Mouse (Mus musculus) stomach, embryonic 14.5 days (tissue): ENCODE data around the gene Kcnd3. TPM values are rescaled to one million over a fixed set of nuclear protein-coding genes. Genes with fewer than 3 reads are reported as not detected.

Experiments
- ATAC-seq: fragments of 200-750 bp; cut with Nextera tagmentation; 2 replicates; pipeline ENCODE4 v1.8.0; 2017; ENCODE audit warnings: low read depth, moderate TSS enrichment; ENCODE audit not compliant: insufficient number of reproducible peaks, insufficient read depth, low FRiP score
- H3K27ac ChIP-seq: fragments of 300-500 bp; sonication (generic); 2 replicates; pipeline ENCODE4 v1.5.1; 2014; ENCODE audit warnings: mild to moderate bottlenecking, low read length, moderate library complexity, mixed read lengths
- H3K27me3 ChIP-seq: fragments of 300-500 bp; sonication (generic); 2 replicates; pipeline ENCODE4 v1.6.1; 2014; ENCODE audit warnings: low read length, control low read depth, mixed read lengths; ENCODE audit not compliant: control insufficient read depth, insufficient read depth
- H3K36me3 ChIP-seq: fragments of 300-500 bp; sonication (generic); 2 replicates; pipeline ENCODE4 v1.6.1; 2014; ENCODE audit warnings: mild to moderate bottlenecking, control low read depth, low read length, moderate library complexity, mixed read lengths; ENCODE audit not compliant: control insufficient read depth, insufficient read depth
- H3K4me1 ChIP-seq: fragments of 300-500 bp; sonication (generic); 2 replicates; pipeline ENCODE4 v1.6.1; 2014; ENCODE audit warnings: low read length, control low read depth, mixed read lengths; ENCODE audit not compliant: control insufficient read depth, insufficient read depth
- H3K4me2 ChIP-seq: fragments of 300-500 bp; sonication (generic); replicated peaks from 2 replicates; pipeline ENCODE4 v1.6.1; 2014; ENCODE audit warnings: low read depth, low read length, control low read depth
- H3K4me3 ChIP-seq: fragments of 300-500 bp; sonication (generic); 2 replicates; pipeline ENCODE4 v1.5.1; 2014; ENCODE audit warnings: low read depth, low read length, control low read depth
- H3K9ac ChIP-seq: fragments of 300-500 bp; sonication (generic); replicated peaks from 2 replicates; pipeline ENCODE4 v1.6.1; 2014; ENCODE audit warnings: low read depth, mild to moderate bottlenecking, control low read depth, low read length, moderate library complexity, mixed read lengths
- H3K9me3 ChIP-seq: fragments of 300-500 bp; sonication (generic); 2 replicates; pipeline ENCODE4 v1.6.1; 2016; ENCODE audit warnings: low read depth, low read length, control low read depth; ENCODE audit not compliant: control insufficient read depth
- WGBS: fragments of 180-500 bp; shearing (Covaris S2); extraction: QIAGEN DNeasy Blood & Tissue Kit; methylation state at CpG from one replicate; pipeline ENCODE4 v1.1.7; 2014; 5-methylcytosine and 5-hydroxymethylcytosine counted together
- polyA plus RNA-seq: library from polyadenylated mRNA; unstranded; fragments of >200 nt; fragmentation: Nextera tagmentation; extraction: Ambion mirVana; gene quantifications from 2 replicates; pipeline ENCODE4 v1.2.1, GENCODE M21; 2014

The Kcnd3 gene
- polyA plus RNA-seq: 12.6 and 14.4 TPM in 2 replicates

GRCm38 (mm10) chr3:105451627-105452555 is at the start of gene Kcnd3:
Gene Kcnd3 (plus strand): TSS chr3:105452330.
- H3K9ac ChIP-seq: peak within 1 kb of the TSS; percentile 65
- no peaks in the 10 kb centered on the region for H3K36me3 ChIP-seq
- H3K27me3 ChIP-seq: no peaks in the 10 kb centered on the region; the same call in 1 of the 2 replicates
- peak; percentile 68 for ATAC-seq
- H3K4me3 ChIP-seq: peak within 1 kb of the TSS; percentile 65
- H3K4me2 ChIP-seq: peak within 1 kb of the TSS; percentile 97
- H3K9me3 ChIP-seq: no peaks in the 10 kb centered on the region
- peaks cover 3% of the 10 kb centered on the region; the same call in 1 of the 2 replicates for H3K4me1 ChIP-seq
- H3K27ac ChIP-seq: peak within 1 kb of the TSS; percentile 85
- under 1% methylated on average over 76 of the region's 98 CpGs for WGBS

DNA sequence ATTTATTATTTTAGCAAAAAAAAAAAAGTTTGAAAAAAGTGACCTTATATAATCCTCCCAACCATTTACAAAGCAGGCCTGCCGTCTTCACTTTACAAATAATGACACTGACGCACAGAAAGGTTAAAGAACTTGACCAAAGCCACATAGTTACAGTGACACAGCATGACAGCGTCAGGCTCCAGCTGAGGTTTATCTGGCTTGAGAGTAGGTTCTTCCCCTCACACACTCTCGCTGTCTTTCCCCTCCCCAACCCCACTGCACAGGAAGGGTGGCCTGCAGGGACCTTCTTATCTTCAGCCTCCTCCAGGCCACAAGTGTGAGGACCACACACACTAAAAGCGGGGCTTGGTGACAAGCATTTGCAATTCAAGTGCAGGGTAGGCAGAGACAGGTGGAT is 49.5 kb upstream of the Kcnd3 start:
- 36% methylated on average over 5 of the region's 5 CpGs for WGBS
- Histone ChIP-seq H3K27ac (no peak overlapping the region), H3K4me2 (no peak overlapping the region), H3K4me1 (peaks cover 13% of the 10 kb centered on the region; the same call in 1 of the 2 replicates), H3K4me3 (no peak overlapping the region), H3K27me3 (no peaks in the 10 kb centered on the region), H3K36me3 (no peaks in the 10 kb centered on the region), H3K9me3 (no peaks in the 10 kb centered on the region), H3K9ac (no peak overlapping the region)
- no peak for ATAC-seq

GRCm38 (mm10) chr3:105403410-105404076 is 48.6 kb upstream of the Kcnd3 start:
- Histone ChIP-seq H3K9ac (no peak overlapping the region), H3K9me3 (no peaks in the 10 kb centered on the region), H3K4me2 (no peak overlapping the region), H3K27me3 (no peaks in the 10 kb centered on the region), H3K4me1 (peaks cover 13% of the 10 kb centered on the region; the same call in 1 of the 2 replicates), H3K36me3 (no peaks in the 10 kb centered on the region), H3K4me3 (no peak overlapping the region), H3K27ac (no peak overlapping the region; the same call in 1 of the 2 replicates)
- ATAC-seq: no peak; the same call in 1 of the 2 replicates
- 57% methylated on average over 5 of the region's 5 CpGs for WGBS

- H3K27ac ChIP-seq: no peak overlapping the region; the same call in 1 of the 2 replicates
- H3K9ac ChIP-seq: no peak overlapping the region
- peaks cover 13% of the 10 kb centered on the region; the same call in 1 of the 2 replicates for H3K4me1 ChIP-seq
- H3K27me3 ChIP-seq: no peaks in the 10 kb centered on the region
- H3K9me3 ChIP-seq: no peaks in the 10 kb centered on the region
- H3K36me3 ChIP-seq: no peaks in the 10 kb centered on the region
- H3K4me2 ChIP-seq: no peak overlapping the region
- H3K4me3 ChIP-seq: no peak overlapping the region
- ATAC-seq: peak; percentile 68; the same call in 1 of the 2 replicates
- 21% methylated on average over 4 of the region's 4 CpGs for WGBS
Observed at GRCm38 (mm10) chr3:105404077-105404446, 48.1 kb upstream of the Kcnd3 start.

GRCm38 (mm10) chr3:105405516-105405915 is 46.6 kb upstream of the Kcnd3 start:
- H3K4me1 ChIP-seq: peaks cover 13% of the 10 kb centered on the region; the same call in 1 of the 2 replicates
- ATAC-seq: no peak
- no peaks in the 10 kb centered on the region for H3K27me3 ChIP-seq
- WGBS: 83% methylated on average over 7 of the region's 7 CpGs
- H3K4me3 ChIP-seq: no peak overlapping the region
- no peaks in the 10 kb centered on the region for H3K9me3 ChIP-seq
- H3K27ac ChIP-seq: peak overlapping the region; percentile 74
- H3K4me2 ChIP-seq: no peak overlapping the region
- no peaks in the 10 kb centered on the region for H3K36me3 ChIP-seq
- H3K9ac ChIP-seq: no peak overlapping the region

DNA sequence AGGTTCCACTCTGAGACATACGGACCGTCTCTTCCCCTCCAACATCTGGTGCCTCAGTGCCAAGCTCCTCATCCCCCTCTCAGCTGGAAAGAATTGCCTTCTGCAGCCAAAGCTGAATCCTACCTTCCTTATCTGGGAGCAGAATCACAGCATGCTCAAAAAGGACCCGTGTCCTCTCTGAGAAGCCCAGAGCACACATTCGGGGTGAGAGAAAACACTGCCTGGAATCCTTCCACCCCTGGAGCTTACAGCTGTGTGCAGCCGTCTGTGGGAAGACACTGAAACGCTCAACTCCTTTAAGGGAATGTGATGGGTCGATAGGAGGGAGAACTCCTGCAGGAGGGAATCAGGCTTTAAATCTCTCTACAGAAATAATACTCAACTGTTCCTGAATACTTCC is 46.1 kb upstream of the Kcnd3 start:
- Histone ChIP-seq H3K9ac (no peak overlapping the region), H3K4me2 (no peak overlapping the region; the same call in 1 of the 2 replicates), H3K27me3 (no peaks in the 10 kb centered on the region), H3K4me3 (no peak overlapping the region), H3K4me1 (peaks cover 13% of the 10 kb centered on the region; the same call in 1 of the 2 replicates), H3K9me3 (no peaks in the 10 kb centered on the region), H3K36me3 (no peaks in the 10 kb centered on the region), H3K27ac (peak overlapping the region; percentile 74)
- 22% methylated on average over 7 of the region's 7 CpGs for WGBS
- ATAC-seq: peak; percentile 33; the same call in 1 of the 2 replicates

GRCm38 (mm10) chr3:105408211-105408610 is 43.9 kb upstream of the Kcnd3 start:
- peaks cover 13% of the 10 kb centered on the region; the same call in 1 of the 2 replicates for H3K4me1 ChIP-seq
- no peak overlapping the region for H3K4me2 ChIP-seq
- no peaks in the 10 kb centered on the region for H3K9me3 ChIP-seq
- ATAC-seq: no peak
- no peak overlapping the region for H3K27ac ChIP-seq
- no peak overlapping the region for H3K4me3 ChIP-seq
- H3K27me3 ChIP-seq: no peaks in the 10 kb centered on the region
- no peaks in the 10 kb centered on the region for H3K36me3 ChIP-seq
- WGBS: 75% methylated on average over 3 of the region's 3 CpGs
- H3K9ac ChIP-seq: no peak overlapping the region

DNA sequence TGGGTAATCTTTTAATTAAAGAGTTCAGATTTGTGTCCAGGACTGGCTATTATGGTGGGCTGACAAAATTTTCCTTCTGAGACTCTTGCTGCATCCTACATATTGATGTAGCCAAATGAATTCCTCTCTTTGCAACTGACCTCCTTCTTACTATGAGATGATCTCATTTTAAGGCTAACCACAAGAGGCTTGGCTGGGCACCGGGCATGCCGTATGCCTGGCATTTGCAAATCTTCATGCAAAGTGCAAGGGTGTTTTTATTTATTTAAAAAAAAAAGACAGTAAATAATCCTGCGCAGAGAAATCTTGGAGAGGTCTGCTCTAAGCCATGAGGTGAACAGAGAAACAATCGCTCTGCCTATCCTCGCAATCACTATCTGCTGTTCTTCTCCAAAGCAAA is 41.3 kb upstream of the Kcnd3 start:
- H3K36me3 ChIP-seq: no peaks in the 10 kb centered on the region
- WGBS: 89% methylated on average over 5 of the region's 5 CpGs
- no peaks in the 10 kb centered on the region for H3K27me3 ChIP-seq
- no peak overlapping the region for H3K9ac ChIP-seq
- ATAC-seq: no peak
- H3K9me3 ChIP-seq: no peaks in the 10 kb centered on the region
- H3K4me1 ChIP-seq: no peaks in the 10 kb centered on the region
- no peak overlapping the region for H3K4me3 ChIP-seq
- H3K27ac ChIP-seq: no peak overlapping the region
- H3K4me2 ChIP-seq: no peak overlapping the region
